Mouse (Mus musculus): ENCODE measurements around the gene Tlcd2.

Tlcd2 gene

DNA sequence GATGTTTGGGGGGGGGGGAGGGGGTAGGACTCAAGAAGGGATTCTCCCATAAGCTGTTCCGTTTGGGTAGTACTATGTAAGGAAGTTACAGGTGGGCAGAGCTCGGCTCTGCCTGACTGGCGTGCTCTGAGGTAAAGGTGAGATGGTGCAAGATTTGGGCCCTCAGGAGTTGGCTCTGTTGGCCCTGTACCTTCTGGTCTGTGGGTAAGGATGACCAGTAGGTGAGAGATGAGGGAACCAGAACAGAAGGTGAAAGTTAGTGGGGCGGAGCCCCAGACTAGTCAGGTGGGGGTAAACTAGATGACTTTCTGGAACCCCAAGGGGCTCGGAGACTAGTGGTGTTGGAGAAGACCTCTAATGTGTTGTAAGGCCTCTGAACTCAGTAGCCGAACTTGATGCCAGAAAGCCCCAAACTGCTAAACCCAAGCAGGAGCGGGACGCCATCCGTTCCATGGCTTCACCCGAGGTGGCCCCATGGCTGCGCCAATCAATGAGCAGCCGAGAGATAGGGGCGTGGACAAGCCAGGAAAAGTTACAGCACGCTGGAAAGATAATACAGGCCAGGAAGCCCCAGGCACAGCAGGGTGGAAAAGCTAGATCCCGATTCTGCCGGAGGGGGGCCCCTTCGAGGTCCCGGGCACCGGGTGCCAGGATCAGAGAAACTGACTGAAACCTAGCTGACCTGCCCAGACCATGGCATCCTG lies 6.1 kb downstream of the Tlcd2 start:
- DNase-seq (ENCODE audit: low spot score) = peak; percentile 66

DNA sequence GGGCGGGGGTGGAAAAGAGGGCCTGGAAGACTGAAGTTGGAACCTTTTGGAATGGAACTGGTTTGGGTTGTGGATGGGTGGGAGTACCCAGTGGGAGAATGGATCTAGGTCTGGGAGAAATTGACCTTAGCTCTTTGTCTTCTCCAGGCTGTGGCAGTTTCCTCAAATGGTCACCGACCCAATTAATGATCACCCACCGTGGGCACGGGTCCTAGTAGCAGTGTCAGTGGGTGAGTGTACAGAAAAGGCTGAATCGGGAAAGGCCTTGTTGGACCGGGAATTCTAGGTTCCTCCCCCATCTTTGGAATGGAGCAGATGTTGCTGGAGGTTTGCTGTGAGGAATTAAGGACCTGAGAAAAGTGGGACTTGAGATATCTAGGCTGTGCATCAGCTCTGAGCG lies 6.9 kb downstream of the Tlcd2 start:
- DNase-seq (ENCODE audit: low spot score) = no peak

DNA sequence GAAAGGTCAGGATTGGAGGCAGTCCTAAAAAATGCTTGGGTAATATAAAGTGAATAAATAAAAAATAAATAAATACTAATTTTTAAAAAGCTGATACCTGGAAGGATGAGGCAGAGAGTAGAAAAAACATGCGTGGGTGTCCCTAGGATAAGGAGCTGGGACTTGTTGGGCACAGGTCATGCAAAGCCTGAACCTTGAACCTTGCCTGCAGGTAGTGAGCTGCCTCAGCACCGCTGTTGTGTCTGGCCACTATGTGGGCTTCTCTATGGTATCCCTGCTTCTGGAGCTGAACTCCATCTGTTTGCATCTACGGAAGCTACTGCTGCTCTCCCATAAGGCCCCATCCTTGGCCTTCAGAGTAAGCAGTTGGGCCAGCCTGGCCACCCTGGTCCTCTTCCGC lies 7.7 kb downstream of the Tlcd2 start:
- DNase-seq (ENCODE audit: low spot score) = no peak

DNA sequence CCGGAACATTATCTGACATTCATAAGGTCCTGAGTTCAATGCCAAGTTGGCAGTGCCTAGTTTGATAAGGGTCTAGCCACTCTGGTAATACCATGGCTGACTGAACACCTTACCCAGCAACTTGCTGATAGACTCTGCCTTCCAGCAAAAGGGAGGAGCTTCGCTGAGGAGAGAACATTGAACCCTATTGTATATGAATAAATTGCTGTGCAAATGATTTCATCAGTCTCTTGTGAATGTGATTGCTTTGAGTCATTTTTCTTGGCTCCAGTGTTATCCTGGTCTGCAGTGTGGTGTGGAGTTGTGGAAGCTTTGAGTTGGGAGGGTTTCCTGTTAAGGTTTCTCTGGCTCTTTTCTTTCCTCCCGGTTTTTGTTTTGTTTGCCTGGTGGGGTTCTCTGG lies 9.2 kb downstream of the Tlcd2 start:
- no peak for DNase-seq (ENCODE audit: low spot score)

DNA sequence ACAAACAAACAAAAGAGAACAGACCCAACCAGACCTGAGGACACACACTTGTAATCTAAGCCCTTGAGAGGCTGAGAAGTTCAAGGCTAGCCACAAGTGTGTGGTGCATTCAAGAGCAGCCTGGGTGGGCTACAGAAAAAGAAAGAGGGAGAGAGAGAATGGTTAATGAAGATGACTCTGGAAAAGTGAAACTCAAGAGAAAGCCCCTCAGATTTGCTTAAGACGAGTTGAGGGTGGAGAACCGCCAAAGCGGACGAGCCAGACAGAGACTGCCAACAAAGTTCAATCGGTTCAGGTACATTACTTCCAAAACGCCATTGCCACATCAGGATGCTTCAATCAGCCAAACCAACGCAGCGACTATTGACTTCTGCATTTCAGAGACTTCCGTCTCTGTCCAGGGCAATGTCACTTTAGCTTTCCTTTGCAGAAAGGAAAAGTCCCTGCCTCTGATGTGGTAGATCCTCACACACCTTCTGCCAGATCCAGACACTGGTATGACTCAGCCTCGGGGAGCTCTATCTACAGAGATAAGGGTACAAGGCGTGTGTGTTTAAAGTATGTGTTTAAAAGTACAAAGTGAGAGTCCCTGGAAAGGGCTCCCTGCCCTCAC lies 11.1 kb downstream of the Tlcd2 start:
- no peak for DNase-seq (ENCODE audit: low spot score)

DNA sequence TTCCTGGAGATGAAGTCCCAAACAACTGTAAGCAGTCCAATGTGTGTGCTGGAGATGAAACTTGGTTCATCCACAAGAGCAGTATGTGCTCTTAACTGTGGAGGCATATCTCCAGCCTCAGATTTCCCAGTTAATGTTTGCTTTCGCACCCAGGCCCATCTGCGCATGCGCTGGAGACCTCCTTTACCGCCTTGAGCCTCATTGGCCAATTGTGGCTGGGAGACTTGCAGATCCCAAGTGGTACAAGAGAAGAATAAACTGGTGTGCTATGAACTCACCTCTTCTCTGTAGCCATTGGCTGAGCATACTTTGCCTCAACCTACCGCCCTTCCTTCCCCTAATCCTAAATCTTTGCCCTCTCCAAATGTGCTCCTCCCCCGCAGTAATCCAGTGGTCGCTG lies 11.9 kb downstream of the Tlcd2 start:
- DNase-seq (ENCODE audit: low spot score) = no peak

DNA sequence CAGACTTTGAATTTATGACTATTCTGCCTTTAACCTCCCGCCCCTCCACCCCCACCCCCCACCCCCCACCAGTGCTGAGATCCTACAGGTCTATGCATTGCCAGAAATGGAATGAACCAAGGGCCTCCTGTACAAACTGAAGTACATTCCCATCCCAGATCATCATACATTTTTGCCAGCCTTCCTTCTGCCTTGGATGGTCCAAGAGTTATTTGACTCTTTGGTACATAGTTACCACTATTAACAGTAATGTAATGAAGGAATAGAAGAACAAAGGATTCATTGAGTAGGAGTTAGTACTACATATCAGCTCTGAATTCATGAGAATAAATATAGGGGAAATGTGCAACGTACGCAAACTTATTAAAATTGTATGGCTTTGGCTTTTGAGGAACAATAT lies 24.7 kb downstream of the Tlcd2 start:
- no peak for DNase-seq (ENCODE audit: low spot score)

DNA sequence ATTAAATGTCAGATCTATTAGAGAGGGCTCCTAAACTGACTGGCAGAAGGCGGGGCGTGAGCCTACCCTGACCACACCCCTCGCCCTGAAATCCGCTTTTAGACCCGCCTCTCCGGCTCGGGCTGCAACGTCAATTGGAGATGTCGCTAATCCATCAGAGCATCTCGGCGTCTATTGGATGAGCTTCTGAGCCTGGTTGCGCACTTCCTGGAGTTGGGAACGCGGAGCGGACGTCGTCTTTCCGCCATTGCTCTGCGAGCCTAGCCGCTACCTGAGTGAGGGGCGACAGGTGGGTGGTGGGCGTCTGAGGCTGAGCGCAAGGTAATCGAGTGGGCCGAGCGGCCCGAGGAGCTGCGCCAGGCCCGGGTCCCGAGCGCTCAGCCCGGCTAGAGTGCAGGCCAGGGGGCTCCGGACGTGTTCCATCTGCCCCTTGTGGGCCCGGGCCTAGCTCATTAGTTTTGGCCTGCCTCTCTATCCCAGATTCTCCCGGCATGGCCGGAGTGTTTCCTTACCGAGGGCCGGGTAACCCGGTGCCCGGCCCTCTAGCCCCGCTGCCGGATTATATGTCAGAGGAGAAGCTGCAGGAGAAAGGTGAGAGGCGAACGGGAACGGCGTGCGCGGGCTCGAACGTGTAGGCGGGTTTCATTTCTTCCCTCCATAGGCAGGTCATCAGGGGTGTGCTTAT lies 25.2 kb downstream of the Tlcd2 start, which contains the start of gene Prpf8:
Gene Prpf8, plus strand, starts transcription at position 216 of the 685 bp plus-strand sequence.
- DNase-seq (ENCODE audit: low spot score) = peak; percentile 98

DNA sequence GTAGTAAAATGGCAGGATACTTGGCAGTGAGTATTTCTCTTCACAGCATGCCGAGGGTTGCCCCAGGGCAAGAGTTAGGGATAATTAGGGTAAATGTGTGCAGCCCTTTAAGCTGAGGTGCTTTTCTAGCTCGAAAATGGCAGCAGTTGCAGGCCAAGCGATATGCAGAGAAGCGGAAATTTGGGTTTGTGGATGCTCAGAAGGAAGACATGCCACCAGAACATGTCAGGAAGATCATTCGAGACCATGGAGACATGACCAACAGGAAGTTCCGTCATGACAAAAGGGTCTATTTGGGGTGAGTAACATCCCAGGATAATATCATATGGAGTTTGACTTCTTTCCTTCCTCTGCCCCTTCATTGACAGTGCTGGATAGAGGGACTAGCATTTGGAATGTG lies 26.0 kb downstream of the Tlcd2 start:
- no peak for DNase-seq (ENCODE audit: low spot score)

DNA sequence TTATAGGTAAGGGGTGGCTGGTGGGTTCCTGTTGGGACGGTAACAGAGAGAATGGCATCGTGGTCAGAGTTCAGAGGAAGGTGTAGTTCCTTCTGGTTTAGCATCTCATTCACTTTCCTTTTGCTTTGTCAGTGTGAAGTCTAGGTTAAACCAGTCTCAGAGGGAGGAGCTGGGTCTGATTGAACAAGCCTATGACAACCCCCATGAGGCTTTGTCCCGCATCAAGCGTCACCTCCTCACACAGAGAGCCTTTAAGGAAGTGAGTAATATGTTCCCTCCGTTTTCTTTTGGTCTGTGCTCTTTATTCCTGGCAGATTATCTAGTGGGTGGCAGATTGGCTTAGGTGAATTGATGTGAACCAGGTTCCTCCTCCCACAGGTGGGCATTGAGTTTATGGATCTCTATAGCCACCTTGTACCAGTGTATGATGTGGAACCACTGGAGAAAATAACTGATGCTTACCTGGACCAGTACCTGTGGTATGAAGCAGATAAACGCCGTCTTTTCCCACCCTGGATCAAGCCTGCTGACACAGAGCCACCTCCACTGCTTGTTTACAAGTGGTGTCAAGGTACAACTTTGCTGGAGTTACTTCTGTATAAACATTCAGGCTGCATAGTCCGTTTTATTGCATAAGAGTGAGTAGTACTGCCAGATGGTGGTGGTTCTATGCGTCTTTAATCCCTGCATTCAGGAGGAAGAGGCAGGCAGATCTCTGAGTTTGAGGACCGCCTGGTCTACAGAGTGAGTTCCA lies 33.0 kb downstream of the Tlcd2 start:
- peak; percentile 56 for DNase-seq (ENCODE audit: low spot score)

DNA sequence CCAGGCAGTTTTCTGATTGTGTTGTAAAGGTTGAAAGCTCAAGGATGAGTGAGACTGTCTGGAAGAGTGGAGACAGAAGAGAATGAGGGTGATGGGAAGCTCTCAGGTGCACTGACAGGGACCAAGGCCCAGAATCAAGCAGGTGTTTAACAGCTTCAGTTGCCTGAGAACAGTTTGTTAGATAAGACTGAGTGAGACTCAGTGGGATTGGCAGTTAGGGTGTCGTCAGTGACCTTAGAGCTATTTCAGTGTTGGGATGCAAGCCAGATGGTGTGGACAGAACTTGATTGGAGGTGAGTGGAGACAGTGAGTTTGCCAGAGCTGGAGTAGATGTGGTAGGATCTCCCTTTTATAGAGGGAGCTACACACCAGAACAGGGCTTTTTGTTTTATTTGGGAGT lies 36.6 kb downstream of the Tlcd2 start:
- DNase-seq (ENCODE audit: low spot score) = no peak

DNA sequence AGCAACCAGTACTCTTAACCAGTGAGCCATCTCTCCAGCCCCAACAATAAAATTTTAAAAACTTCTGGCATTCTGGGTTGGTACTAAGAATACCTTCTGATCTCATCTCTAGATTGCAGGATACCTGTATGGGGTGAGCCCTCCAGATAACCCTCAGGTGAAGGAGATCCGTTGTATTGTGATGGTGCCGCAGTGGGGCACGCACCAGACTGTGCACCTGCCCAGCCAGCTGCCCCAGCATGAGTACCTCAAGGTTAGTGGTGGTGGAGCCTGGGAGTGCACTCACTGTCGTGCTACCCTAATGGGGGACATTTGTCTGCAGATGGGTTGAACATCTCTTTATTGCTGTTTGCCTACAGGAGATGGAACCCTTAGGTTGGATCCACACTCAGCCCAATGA lies 46.6 kb downstream of the Tlcd2 start:
- DNase-seq (ENCODE audit: low spot score) = no peak

DNA sequence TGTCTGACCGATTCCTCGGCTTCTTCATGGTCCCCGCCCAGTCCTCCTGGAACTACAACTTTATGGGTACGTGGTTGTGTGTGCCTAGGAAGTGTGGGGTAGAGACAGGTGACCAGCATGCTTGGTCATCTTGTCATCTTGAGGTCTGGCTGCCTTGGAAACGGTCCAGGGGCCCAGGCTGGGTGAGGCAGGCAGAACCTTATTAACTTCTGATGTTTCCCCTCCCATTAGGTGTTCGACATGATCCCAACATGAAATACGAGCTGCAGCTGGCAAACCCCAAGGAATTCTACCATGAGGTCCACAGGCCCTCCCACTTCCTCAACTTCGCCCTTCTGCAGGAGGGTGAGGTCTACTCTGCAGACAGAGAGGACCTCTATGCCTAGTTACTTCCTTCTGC lies 47.4 kb downstream of the Tlcd2 start:
- DNase-seq (ENCODE audit: low spot score) = no peak

DNA sequence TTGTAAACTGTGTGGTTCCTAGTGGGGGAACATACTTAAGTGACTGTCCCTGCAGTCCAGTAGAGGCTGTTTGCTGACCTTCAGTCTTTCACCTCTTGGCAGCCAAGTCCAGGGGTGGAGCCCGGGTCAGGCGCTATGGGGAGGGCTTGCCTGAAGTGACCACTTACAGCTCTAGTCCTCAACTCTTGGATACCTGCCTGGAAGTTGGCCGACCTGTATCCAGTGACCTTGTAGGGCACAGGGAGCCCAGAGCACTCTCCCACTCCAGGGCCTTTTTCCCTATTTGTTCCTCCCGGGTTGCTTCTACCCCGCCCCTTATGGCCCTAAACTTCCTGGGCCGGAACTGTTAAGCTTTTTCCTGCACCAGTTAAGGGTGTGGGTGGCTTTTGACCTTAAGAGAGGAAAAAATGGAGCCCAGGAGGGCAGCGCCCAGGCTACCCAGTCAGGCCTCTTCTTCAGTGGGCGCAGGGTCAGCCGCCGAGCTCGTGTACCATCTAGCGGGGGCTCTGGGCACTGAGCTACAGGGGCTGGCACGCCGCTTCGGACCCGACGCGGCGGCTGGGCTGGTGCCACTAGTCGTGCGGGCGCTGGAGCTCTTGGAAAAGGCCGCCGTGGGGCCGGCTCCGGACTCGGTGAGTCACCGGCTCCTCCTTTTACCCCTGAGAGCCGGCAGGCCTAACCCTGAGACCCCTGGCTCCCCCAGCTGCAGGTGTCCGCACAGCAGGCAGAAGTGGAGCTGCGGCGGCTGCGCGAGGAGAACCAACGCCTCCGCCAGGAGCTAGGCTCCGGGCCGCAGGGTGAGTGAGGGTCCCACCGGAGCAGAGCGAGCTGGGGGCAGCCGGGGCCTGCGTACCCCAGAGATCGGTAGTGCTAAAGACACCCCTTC lies 48.5 kb downstream of the Tlcd2 start, which contains the start of gene Rilp:
Gene Rilp, plus strand, starts transcription at position 354 of the 886 bp plus-strand sequence.
- peak; percentile 87 for DNase-seq (ENCODE audit: low spot score)

DNA sequence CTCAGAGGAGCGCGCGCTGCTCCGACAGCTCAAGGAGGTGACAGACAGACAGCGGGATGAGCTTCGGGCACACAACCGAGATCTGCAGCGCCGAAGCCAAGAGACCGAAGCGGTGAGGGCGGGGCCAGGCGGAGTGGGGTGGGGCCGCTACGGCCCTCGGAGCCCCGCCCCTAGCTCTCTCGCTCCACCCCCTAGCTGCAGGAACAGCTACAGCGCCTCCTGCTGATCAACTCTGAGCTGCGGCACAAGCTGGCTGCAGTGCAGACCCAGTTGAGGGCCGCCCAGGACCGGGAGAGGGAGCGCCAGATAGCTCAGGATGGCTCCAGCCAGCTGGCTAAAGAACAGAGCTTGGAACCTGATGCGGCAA lies 49.1 kb downstream of the Tlcd2 start:
- DNase-seq (ENCODE audit: low spot score) = peak; percentile 91

DNA sequence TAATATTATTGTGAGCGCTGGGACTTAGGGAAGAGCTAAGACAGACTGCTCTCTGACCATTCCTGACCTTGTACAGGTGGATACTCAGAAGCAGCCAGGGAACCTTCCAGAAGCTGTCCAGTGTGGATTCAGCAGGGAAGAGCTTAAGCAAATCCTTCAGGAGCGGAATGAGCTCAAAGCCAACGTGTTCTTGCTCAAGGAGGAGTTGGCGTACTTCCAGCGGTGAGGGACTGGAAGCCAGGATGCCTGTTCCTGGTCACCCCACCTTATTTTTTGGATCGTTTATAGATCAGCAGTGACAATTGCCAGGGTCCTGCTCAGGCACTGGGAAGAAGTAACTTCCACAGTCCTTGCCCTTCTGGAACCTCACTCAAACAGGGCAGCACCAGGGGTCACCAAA lies 49.7 kb downstream of the Tlcd2 start:
- DNase-seq (ENCODE audit: low spot score) = no peak

DNA sequence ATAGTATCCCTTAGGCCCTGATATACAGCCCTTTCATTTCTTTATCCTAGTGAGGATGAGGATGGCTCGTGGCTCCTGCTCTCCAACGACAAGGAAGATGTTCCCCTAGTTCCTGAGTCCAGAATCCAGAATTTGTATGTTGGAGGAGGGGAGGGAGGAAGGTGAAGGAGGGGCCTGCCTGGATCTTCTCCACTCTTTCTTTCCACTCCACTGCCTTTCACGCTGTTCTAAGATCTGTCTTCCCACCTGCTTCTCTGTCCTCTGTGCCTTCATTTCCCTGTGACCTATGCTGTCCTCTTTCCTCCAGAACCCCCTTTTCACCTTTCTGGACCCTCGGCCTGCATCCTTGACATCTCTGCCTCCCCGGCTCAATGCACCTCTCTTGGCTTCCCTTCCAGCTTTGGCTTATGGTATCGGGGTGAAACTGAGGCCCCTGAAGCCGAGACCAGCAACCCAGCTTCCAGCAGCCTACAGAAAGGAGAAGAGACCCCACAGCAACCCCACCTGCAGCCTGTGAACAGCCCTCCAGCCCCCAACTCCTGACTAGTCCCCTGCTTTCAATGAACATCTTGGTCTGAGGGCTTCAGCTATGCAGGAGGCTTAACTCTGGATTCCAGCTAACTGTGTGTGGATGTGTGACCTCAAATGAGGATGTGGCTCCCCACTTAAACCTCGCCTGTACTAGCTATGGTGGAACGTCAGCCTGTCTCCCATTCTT lies 50.9 kb downstream of the Tlcd2 start:
- no peak for DNase-seq (ENCODE audit: low spot score)

DNA sequence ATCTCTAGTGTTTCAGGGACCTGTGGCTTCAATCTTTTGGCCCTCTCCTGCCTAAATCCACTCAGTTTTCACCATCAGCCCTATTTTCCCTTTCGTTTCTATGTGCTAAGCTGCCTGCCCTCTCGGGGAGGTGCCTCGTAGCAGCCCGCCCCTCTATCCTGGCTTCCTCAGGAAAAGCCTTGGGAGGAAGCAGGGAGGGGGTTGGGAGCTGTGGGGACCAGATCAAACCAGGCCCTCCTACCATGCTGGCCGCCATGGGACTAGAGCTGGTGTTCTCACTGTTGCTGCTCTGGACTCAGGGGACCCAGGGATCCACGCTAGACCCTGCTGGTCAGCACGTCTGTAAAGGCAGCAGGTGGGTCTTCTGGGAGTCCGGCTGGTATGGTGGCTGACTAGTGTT lies 51.8 kb downstream of the Tlcd2 start, which contains the start of gene Scarf1:
Gene Scarf1, plus strand, starts transcription at position 205 of the 400 bp plus-strand sequence.
- no peak for DNase-seq (ENCODE audit: low spot score)

DNA sequence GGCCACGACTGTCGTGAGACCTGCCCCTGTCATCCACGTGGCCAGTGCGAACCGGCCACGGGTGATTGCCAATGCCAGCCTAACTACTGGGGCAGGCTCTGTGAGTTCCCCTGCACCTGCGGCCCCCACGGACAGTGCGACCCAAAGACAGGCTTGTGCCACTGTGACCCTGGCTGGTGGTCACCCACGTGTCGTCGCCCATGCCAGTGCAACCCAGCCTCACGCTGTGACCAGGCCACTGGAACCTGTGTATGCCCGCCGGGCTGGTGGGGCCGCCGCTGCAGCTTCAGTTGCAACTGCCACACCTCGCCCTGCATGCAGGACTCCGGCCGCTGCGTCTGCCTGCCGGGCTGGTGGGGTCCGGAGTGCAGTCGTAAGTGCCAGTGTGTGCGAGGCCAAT lies 53.7 kb downstream of the Tlcd2 start:
- DNase-seq (ENCODE audit: low spot score) = no peak

DNA sequence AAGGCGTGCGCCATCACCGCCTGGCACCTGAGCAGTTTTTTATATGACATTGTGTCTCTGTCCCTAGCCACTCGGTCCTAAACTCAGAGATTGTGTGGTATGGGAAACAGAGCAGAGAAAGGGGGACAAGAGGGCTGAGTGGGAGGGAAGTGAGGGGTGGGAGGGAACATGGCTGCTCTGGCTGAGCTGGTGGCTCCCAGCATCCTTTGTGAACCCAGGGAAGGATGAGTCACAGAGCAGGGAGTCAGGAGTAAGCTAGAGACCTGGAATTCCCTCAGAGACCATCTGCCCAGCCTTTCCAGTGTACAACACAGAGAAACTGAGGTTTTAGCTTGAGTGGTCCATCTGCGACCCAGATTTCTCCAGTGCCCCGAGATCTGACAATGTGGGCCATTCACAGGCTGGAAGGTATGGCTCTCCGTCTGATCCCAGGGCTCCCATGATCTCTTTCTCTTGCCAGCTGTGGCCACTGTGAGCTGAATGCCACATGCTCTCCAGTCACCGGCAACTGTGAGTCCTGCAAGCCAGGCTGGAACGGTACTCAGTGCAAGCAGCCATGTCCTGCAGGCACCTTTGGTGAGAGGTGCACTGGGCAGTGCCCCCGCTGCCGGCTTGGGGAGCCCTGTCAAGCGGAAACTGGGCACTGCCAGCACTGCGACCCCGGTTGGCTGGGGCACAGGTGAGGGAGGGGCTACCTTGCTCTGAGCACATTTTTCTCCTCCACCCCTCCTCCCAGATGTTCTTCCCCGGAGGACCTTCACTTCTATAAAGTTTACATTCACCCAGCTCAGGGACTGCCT lies 58.5 kb downstream of the Tlcd2 start:
- DNase-seq (ENCODE audit: low spot score) = no peak

Measured in yolk sac, embryonic 10.5 days (tissue).